Mouse (Mus musculus): ENCODE data around the gene Anxa2. TPM values are rescaled to one million over a fixed set of nuclear protein-coding genes. Genes with fewer than 3 reads are reported as not detected.

The Anxa2 gene
- polyA plus RNA-seq, 1 experiment from 2014 or later, result 98.0 TPM

DNA sequence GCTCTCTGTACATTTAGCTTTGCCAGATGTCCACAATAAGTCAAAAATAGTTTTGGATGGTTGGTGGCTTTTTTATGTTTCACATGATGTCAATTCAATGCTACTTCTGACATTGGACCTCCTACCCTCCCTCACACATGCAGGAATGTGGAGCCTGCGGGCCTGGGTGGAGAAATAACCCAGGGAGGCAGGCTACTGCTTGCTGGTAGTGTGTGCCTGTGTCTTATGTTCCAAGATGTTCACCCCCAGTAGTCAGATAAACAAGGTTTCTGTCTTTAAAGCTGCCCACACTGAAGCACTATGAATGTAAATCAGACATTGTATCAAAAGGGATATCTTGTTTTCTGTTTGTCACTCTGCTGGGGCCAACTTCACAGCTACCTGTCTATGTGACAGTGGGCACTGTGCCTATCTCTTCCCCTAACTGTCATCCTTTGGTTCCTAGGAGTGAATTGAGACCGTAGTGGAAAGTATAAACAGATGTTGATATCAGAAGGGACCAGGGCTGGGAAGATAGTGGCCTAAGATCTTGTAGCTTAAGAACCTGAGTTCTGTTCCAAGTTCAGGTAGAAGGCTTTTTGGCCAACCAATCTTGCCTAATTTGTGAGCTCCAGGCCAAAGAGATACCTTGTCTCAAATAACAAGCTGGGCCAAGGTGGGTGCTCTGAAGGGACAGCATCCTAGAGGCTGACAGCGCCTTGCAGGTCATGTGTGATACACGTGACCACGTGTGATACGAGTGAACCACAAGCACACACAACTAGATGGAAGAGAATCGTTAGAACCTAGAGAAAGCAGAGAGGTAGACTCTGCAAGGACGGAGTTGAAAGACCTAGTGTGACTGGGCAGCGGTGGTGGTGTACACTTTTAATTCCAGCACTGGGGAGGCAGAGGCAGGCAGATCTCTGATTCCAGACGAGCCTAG, 1.3 kb upstream of the Anxa2 start:
- 68% methylated on average over 10 of the region's 10 CpGs for WGBS (ENCODE audit: insufficient replicate concordance)
- Histone ChIP-seq H3K4me2 (no peak overlapping the region), H3K9ac (no peak overlapping the region), H3K9me3 (replicated peaks) (no peaks in the 10 kb centered on the region), H3K36me3 (no peaks in the 10 kb centered on the region), H3K27ac (no peak overlapping the region), H3K4me3 (no peak overlapping the region), H3K27me3 (replicated peaks) (peaks cover 50% of the 10 kb centered on the region), H3K4me1 (peaks cover 36% of the 10 kb centered on the region)
- no peak for ATAC-seq

DNA sequence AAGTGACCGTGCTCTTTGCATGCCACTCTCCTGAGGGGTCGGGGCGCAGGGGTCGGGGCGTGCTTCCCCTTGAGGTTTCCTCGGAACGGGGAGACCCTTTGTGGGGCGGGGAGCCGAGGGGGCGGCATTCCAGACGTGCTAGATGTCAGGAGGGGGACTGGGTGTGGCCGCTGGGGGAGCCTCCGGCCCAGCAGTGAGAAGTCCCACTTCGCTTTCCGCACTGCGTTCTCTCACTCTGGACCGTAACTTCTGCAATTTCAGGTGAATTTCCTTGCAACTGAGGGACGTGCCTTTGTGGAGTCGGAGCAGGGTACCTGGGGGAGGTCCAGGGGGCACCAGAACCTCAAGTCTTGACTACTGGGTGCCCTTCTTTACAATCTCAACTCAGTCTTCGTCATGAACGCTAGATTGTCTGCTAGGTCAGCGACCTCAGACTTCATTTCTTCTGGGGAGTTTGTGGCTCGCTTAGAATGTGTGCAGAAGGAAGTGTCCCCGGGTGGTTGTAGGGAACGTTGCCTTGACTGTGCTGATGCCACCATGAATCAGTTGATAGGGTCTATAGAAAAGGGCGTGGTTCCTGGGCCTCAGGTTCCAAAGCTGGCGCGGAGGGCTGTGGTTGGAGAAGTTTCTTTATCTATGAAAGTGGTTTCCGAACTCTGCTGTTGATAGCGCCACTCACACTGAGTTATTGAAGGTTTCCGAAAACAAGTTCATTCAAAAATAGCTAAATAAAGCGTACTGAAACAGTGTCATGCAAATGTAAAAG, 664 bp downstream of the Anxa2 start:
- peaks cover 52% of the 10 kb centered on the region for H3K4me1 ChIP-seq

DNA sequence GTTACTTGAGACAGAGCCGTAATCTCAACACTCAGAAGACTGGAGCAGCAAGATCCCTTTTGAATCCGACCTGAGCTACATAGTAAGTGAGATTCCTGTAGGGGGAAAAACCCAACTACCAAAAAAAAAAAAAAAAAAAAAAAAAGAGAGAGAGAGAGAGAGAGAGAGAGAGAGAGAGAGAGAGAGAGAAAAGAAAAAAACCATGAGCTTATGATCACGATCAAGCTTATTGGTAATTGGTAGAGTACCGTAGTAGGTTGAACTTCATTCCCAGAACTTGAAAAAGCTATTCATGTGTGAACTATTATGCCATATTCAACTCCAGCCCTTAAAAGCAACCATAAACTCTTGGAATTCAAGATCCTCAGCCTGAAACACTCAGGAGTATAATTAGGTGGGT, 1.3 kb downstream of the Anxa2 start:
- Histone ChIP-seq H3K36me3 (no peaks in the 10 kb centered on the region), H3K4me2 (peak overlapping the region; percentile 65), H3K4me1 (peaks cover 58% of the 10 kb centered on the region), H3K27ac (no peak overlapping the region), H3K9me3 (replicated peaks) (no peaks in the 10 kb centered on the region), H3K9ac (0 out of 2 replicates have a peak overlapping the region, but pooled peaks have one; percentile 7), H3K4me3 (peak overlapping the region; percentile 57), H3K27me3 (replicated peaks) (peaks cover 54% of the 10 kb centered on the region)
- no peak for ATAC-seq
- 43% methylated on average over 4 of the region's 4 CpGs for WGBS (ENCODE audit: insufficient replicate concordance)

More for the DNA sequence above, 664 bp downstream of the Anxa2 start:
- Histone ChIP-seq H3K4me3 (peak overlapping the region; percentile 57), H3K36me3 (no peaks in the 10 kb centered on the region), H3K9me3 (replicated peaks) (no peaks in the 10 kb centered on the region), H3K9ac (peak overlapping the region; percentile 58), H3K27ac (peak overlapping the region; percentile 59), H3K27me3 (replicated peaks) (peaks cover 54% of the 10 kb centered on the region), H3K4me2 (peak overlapping the region; percentile 65)
- peak; percentile 50 for ATAC-seq
- WGBS (ENCODE audit: insufficient replicate concordance), result 2% methylated on average over 32 of the region's 32 CpGs

DNA sequence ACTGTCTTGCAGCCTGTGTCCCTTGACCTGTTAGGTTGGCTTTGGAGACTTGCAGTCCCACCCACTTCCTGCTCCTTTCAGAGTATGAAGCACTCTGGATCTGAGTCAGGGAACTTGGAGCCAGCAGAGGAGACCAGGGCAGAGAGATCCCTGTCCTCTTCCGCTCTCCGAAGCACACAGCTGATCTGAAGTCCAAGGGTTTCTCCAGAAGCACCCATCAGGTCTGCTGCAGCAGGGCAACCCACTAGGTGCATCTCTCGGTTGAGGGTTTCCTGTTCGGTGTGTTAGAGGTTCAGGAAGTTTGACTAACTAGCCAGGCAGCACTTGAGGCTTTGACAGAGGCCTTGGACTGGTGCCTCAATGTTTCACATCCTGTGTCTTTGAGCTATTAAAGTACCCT, 2.0 kb downstream of the Anxa2 start:
- no peak overlapping the region for H3K4me3 ChIP-seq
- WGBS (ENCODE audit: insufficient replicate concordance), result 23% methylated on average over 4 of the region's 4 CpGs
- H3K27me3 ChIP-seq (replicated peaks), result peaks cover 54% of the 10 kb centered on the region
- no peak for ATAC-seq
- H3K9ac ChIP-seq, result no peak overlapping the region
- H3K36me3 ChIP-seq, result no peaks in the 10 kb centered on the region
- H3K4me2 ChIP-seq, result peak overlapping the region; percentile 65; the same call in 1 of the 2 replicates
- no peaks in the 10 kb centered on the region for H3K9me3 ChIP-seq (replicated peaks)
- peaks cover 60% of the 10 kb centered on the region for H3K4me1 ChIP-seq
- H3K27ac ChIP-seq, result 0 out of 2 replicates have a peak overlapping the region, but pooled peaks have one; percentile 15

DNA sequence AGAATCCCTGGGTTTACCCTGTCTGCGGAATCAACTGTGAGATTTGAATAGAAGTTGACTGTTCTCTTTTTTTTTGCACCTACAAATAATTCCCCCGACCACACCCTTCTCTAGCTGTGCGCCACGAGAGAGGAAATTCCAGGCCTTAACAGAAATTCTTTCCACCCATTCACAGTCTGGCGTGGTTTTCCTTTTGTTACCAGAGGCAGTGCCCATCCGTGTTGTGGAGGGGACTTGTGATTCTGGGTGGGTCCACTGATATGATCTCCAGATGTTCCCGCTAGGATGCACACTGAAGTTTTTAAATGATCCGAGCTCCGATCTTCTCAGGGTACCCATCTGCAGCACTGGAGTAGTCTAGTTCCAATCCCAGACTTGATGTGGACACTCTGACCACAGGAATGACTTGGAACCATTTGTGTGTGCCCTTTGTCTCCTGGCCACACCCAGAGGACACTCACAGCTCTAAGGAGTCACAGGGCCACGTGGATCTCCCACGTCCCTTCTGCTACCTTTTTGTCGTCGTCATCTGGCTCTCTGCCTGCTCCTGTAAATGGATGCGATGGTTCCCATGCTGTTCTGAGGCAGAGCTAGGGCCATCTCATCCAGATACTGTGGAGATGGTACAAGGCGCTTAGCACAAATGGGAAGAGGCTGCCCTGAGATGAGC, 3.1 kb downstream of the Anxa2 start:
- 71% methylated on average over 15 of the region's 15 CpGs for WGBS (ENCODE audit: insufficient replicate concordance)
- Histone ChIP-seq H3K9me3 (replicated peaks) (no peaks in the 10 kb centered on the region), H3K4me2 (no peak overlapping the region), H3K9ac (no peak overlapping the region), H3K36me3 (no peaks in the 10 kb centered on the region), H3K27me3 (replicated peaks) (peaks cover 54% of the 10 kb centered on the region), H3K4me1 (peaks cover 60% of the 10 kb centered on the region), H3K27ac (no peak overlapping the region), H3K4me3 (no peak overlapping the region)
- no peak for ATAC-seq

DNA sequence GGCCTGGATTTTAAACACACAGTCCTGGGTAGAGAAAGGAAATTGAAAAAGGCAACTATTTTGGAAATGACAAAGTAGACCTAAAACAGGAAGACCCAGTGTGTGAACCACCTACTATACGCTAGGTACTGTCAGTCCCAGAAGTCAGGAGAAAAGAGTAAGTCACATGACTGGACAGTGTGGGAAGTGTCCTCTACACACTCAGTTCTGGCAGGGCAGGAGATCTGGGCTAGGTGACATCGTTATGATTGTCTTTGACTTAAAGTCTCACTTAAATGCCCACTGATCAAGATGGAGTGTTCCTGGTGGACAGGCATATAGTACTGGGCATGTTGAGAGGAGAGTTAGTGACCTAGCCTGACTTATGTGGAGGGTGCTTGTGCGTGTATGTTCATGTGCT, 3.7 kb downstream of the Anxa2 start:
- Histone ChIP-seq H3K9ac (no peak overlapping the region), H3K27ac (no peak overlapping the region), H3K27me3 (replicated peaks) (peaks cover 49% of the 10 kb centered on the region), H3K4me1 (peaks cover 60% of the 10 kb centered on the region), H3K4me3 (no peak overlapping the region), H3K4me2 (no peak overlapping the region), H3K36me3 (no peaks in the 10 kb centered on the region), H3K9me3 (replicated peaks) (no peaks in the 10 kb centered on the region)
- ATAC-seq, result no peak
- 75% methylated on average over 3 of the region's 3 CpGs for WGBS (ENCODE audit: insufficient replicate concordance)

DNA sequence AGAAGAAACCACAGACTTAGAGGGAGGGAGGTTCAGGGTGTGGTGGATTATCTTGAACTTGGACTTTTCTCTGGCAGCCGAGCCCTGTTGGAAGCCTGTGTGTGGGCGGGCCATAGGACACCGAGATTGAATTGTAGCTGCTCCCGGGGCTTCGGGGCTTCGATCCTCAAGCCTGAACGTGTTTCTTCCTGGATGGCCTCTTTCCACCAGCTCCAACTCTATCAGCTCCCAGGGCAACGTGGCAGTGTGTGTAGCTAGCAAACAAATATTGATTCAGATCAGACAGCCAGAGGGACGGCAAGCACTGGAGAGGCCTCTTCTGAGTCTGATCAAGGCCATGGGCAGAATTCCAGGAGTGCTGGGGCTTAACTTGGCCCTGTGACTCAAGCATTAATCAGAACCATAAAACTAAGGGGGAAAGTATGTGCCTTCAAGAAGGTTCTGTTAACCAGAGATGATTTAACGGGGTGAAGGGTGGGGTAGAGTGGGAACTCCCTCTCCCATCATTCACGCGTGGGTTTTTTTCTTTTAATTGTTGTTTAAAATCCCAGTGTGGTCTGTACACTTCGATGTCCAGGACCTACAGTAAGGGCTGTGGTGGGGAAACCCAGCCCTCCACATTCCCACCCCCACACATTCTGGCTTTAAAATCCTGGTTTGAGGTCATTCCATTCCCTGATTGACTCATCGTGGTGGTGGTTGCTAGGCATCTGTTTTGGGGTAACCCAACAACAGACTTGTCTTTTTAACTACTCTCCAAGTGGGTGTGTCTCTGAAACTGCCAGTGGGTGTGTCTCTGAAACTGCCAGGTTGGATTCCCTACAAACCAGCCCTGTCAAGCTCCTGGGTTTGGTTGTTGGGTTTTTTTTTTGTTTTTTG, 4.6 kb downstream of the Anxa2 start:
- Histone ChIP-seq H3K9ac (no peak overlapping the region), H3K4me2 (no peak overlapping the region), H3K4me1 (peaks cover 58% of the 10 kb centered on the region), H3K27ac (peak overlapping the region; percentile 23; the same call in 1 of the 2 replicates), H3K9me3 (replicated peaks) (no peaks in the 10 kb centered on the region), H3K4me3 (no peak overlapping the region), H3K27me3 (replicated peaks) (peaks cover 41% of the 10 kb centered on the region), H3K36me3 (no peaks in the 10 kb centered on the region)
- 44% methylated on average over 14 of the region's 14 CpGs for WGBS (ENCODE audit: insufficient replicate concordance)
- no peak for ATAC-seq

DNA sequence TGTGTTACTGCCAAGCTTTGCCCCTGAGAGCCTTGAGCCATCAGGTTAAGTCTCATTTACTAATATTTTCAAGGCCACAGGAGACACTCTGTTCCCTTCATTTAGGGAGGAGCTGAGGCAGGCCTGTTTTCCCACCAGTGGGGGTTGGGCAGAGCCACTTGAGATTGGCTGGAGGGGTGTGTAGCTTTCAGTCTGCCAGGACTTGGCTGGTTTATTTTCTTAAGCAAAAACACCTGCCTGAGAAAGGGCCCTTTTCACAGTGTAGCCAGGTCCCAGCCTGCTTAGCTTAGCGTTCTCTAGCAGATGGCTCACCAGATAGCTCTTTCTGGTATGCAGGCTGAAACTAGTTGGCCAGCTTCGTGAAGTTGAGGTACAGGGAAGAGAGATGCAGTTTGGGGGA, 5.6 kb downstream of the Anxa2 start:
- Histone ChIP-seq H3K27me3 (replicated peaks) (peaks cover 31% of the 10 kb centered on the region), H3K9me3 (replicated peaks) (no peaks in the 10 kb centered on the region), H3K4me1 (peaks cover 48% of the 10 kb centered on the region), H3K9ac (no peak overlapping the region), H3K4me2 (no peak overlapping the region), H3K27ac (no peak overlapping the region), H3K4me3 (no peak overlapping the region), H3K36me3 (no peaks in the 10 kb centered on the region)
- no peak for ATAC-seq
- WGBS (ENCODE audit: insufficient replicate concordance), result 33% methylated on average over 2 of the region's 2 CpGs

DNA sequence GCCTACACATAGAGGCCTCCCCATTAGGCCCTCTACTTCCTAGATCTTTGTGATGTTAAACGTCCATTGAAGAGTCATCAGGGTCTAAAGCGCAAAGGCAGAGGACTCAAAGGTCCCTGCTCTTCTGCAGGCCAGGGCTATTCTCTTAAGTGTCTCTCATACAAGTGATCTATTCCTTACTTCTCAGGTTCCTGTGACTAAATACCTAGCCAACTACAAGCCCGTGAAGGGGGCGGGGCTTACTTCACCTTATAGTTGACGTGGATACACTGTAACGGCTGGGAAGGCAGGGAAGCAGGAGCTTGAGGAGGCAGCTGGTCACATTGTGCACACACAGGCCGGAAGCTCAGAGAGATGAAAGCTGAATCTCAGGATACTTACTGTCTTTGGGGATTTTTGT, 6.5 kb downstream of the Anxa2 start:
- Histone ChIP-seq H3K27me3 (replicated peaks) (peaks cover 24% of the 10 kb centered on the region), H3K27ac (no peak overlapping the region), H3K4me2 (no peak overlapping the region), H3K4me1 (peaks cover 42% of the 10 kb centered on the region), H3K9ac (no peak overlapping the region), H3K4me3 (no peak overlapping the region), H3K36me3 (no peaks in the 10 kb centered on the region), H3K9me3 (replicated peaks) (no peaks in the 10 kb centered on the region)
- ATAC-seq, result no peak
- WGBS (ENCODE audit: insufficient replicate concordance), result 74% methylated on average over 7 of the region's 7 CpGs

DNA sequence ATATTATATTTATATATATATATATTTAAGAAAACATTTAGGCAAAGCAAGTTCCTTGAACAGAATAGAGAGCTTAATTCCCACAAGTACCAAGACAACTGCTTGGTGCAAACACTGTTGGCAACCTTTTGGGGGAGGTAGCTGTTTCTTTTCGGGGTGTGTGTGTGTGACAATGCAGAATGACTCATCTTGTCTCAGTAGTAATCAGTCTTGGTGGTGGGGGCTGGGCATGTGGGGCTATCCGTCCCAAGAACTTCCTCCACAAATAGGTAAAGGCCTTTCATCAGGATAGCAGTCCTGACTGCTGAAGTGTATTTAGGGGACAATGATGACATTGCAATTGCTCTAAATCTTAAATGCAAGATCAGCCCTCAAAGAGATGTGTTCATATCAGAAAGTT, 9.6 kb downstream of the Anxa2 start:
- ATAC-seq, result no peak
- Histone ChIP-seq H3K36me3 (no peaks in the 10 kb centered on the region; the same call in 1 of the 2 replicates), H3K4me2 (no peak overlapping the region), H3K9me3 (replicated peaks) (no peaks in the 10 kb centered on the region), H3K27me3 (replicated peaks) (no peaks in the 10 kb centered on the region), H3K9ac (no peak overlapping the region), H3K27ac (no peak overlapping the region), H3K4me3 (no peak overlapping the region), H3K4me1 (peaks cover 23% of the 10 kb centered on the region)
- WGBS (ENCODE audit: insufficient replicate concordance), result 34% methylated on average over 2 of the region's 2 CpGs

DNA sequence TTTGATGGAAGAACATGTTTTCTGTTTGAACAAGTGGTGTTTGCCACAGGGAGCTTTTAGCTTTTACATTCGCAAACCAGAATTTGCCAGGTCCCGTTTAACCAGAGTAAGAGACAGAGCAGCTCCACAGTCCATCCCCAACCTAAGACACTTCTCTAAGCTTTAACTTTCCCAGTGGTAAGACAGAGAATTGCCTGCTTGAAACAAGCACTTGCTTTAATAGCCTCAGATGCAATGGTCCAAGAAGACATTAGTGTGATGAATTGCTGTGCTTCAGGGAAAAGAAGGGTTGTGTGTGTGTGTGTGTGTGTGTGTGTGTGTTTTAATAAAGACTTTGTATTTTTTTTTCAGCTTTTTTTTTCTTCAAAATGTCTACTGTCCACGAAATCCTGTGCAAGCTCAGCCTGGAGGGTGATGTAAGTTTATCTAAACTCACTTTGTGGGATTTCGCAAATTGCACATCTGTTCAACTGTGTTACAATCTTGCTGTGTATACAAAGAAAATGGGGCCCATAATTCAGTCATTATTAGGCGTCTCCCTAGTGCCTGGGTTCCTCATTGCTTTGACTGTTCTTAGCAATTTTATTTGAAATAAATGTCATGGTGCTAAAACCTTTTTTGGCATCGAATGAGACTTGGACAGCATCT, 10.8 kb downstream of the Anxa2 start:
- Histone ChIP-seq H3K27ac (no peak overlapping the region), H3K4me1 (peaks cover 20% of the 10 kb centered on the region), H3K27me3 (replicated peaks) (no peaks in the 10 kb centered on the region), H3K9me3 (replicated peaks) (no peaks in the 10 kb centered on the region), H3K4me3 (no peak overlapping the region), H3K36me3 (no peaks in the 10 kb centered on the region; the same call in 1 of the 2 replicates), H3K9ac (no peak overlapping the region), H3K4me2 (no peak overlapping the region)
- 70% methylated on average over 6 of the region's 6 CpGs for WGBS (ENCODE audit: insufficient replicate concordance)
- no peak for ATAC-seq

Data from liver, embryonic 12.5 days (tissue).